Mouse (Mus musculus) CH12.LX (cell line): ENCODE data around the gene Vps45. TPM values are rescaled to one million over a fixed set of nuclear protein-coding genes. Genes with fewer than 3 reads are reported as not detected.

ENCODE experiments used
- DNase-seq: peaks from one replicate; pipeline ENCODE4 v3.0.0-alpha.2; 2013; ENCODE audit errors: extremely low read depth
- H3K27ac ChIP-seq: 2 replicates; pipeline ENCODE4 v1.5.1; 2012; ENCODE audit warnings: low read depth, mild to moderate bottlenecking, control low read depth, moderate library complexity; ENCODE audit not compliant: insufficient read depth
- H3K27me3 ChIP-seq: replicated peaks from 2 replicates; pipeline ENCODE3; 2012; ENCODE audit warnings: inconsistent platforms
- H3K36me3 ChIP-seq, 2 experiments: replicated peaks in 1 of 2; 2 replicates each; pipeline versions ENCODE3 to v1.6.1; 2012; ENCODE audit warnings: inconsistent platforms in 1 of 2, low read length in 1 of 2, mild to moderate bottlenecking in 1 of 2, mixed read lengths in 1 of 2, moderate library complexity in 1 of 2; ENCODE audit not compliant: control insufficient read depth in 1 of 2, insufficient read depth in 1 of 2
- H3K4me1 ChIP-seq, 2 experiments: 2 replicates each; pipeline ENCODE4 v1.6.1; 2012; ENCODE audit warnings: inconsistent platforms in 1 of 2, moderate library complexity in 1 of 2; ENCODE audit not compliant: insufficient read depth in 2 of 2, control insufficient read depth in 1 of 2
- H3K4me2 ChIP-seq: 2 replicates; pipeline ENCODE4 v1.6.1; 2012; ENCODE audit warnings: low read depth, mild to moderate bottlenecking, control low read depth; ENCODE audit not compliant: poor library complexity, insufficient read depth, severe bottlenecking
- H3K4me3 ChIP-seq, 3 experiments: fragments of 150-350 bp in 1 of 3; sonication (generic) in 1 of 3; replicated peaks in 1 of 3; 2 replicates each; pipeline versions ENCODE3 to v1.5.1; 2011 to 2012; ENCODE audit warnings: low read depth in 2 of 3, low read length in 2 of 3, mild to moderate bottlenecking in 2 of 3, moderate library complexity in 2 of 3, control low read depth in 1 of 3, improper control_type of control experiment in 1 of 3, inconsistent platforms in 1 of 3, mixed read lengths in 1 of 3; ENCODE audit not compliant: poor library complexity in 1 of 3
- H3K79me2 ChIP-seq: replicated peaks from 2 replicates; pipeline ENCODE4 v1.6.1; 2012; ENCODE audit warnings: mild to moderate bottlenecking, moderate library complexity; ENCODE audit not compliant: control insufficient read depth, poor library complexity, insufficient read depth, severe bottlenecking; ENCODE audit errors: extremely low read depth
- H3K9ac ChIP-seq: 2 replicates; pipeline ENCODE4 v1.6.1; 2012; ENCODE audit warnings: low read depth, mild to moderate bottlenecking, control low read depth, moderate library complexity; ENCODE audit not compliant: insufficient read depth
- H3K9me3 ChIP-seq: replicated peaks from 2 replicates; pipeline ENCODE3; 2012; ENCODE audit warnings: low read length, inconsistent platforms, mixed read lengths
- BHLHE40 ChIP-seq: IDR thresholded peaks from 2 replicates; pipeline ENCODE4 v1.6.1; 2011; ENCODE audit warnings: mild to moderate bottlenecking, low read depth, low read length, improper control_type of control experiment
- CHD1 ChIP-seq: IDR thresholded peaks from 2 replicates; pipeline ENCODE4 v1.6.1; 2012; ENCODE audit warnings: low read depth, low read length, improper control_type of control experiment, inconsistent platforms
- CHD2 ChIP-seq: IDR thresholded peaks from 2 replicates; pipeline ENCODE4 v1.6.1; 2011; ENCODE audit warnings: low read length, improper control_type of control experiment
- CTCF ChIP-seq, 2 experiments: IDR thresholded peaks in 1 of 2; conservative IDR thresholded peaks in 1 of 2; 2 replicates each; pipeline ENCODE4 v1.5.1; 2011 to 2012; ENCODE audit warnings: low read depth in 2 of 2, low read length in 2 of 2, improper control_type of control experiment in 1 of 2, inconsistent platforms in 1 of 2, mild to moderate bottlenecking in 1 of 2, moderate library complexity in 1 of 2
- ETS1 ChIP-seq: conservative IDR thresholded peaks from 2 replicates; pipeline ENCODE4 v1.6.1; 2012; ENCODE audit warnings: low read depth, mild to moderate bottlenecking, inconsistent platforms, low read length, improper control_type of control experiment, moderate library complexity
- MAX ChIP-seq: IDR thresholded peaks from 2 replicates; pipeline ENCODE4 v1.6.1; 2011; ENCODE audit warnings: low read length, improper control_type of control experiment
- MXI1 ChIP-seq: IDR thresholded peaks from 2 replicates; pipeline ENCODE4 v1.6.1; 2011; ENCODE audit warnings: mild to moderate bottlenecking, low read depth, low read length, improper control_type of control experiment
- MYC ChIP-seq: IDR thresholded peaks from 2 replicates; pipeline ENCODE4 v1.6.1; 2011; ENCODE audit warnings: low read depth, mild to moderate bottlenecking, improper control_type of control experiment, low read length
- POLR2A ChIP-seq: IDR thresholded peaks from 2 replicates; pipeline ENCODE4 v1.6.1; 2011; ENCODE audit warnings: low read depth, mild to moderate bottlenecking, improper control_type of control experiment, low read length
- POLR2AphosphoS2 ChIP-seq: IDR thresholded peaks from 2 replicates; pipeline ENCODE4 v1.6.1; 2011; ENCODE audit warnings: low read depth, low read length, improper control_type of control experiment
- SIN3A ChIP-seq: IDR thresholded peaks from 2 replicates; pipeline ENCODE4 v1.6.1; 2012; ENCODE audit warnings: low read length, improper control_type of control experiment, inconsistent platforms
- USF1 ChIP-seq: IDR thresholded peaks from 2 replicates; pipeline ENCODE4 v1.6.1; 2014; ENCODE audit warnings: low read depth, mild to moderate bottlenecking, inconsistent platforms, low read length, improper control_type of control experiment
- USF2 ChIP-seq: conservative IDR thresholded peaks from 2 replicates; pipeline ENCODE4 v1.6.1; 2011; ENCODE audit warnings: low read depth, low read length, improper control_type of control experiment
- ZMIZ1 ChIP-seq: IDR thresholded peaks from 2 replicates; pipeline ENCODE4 v1.6.1; 2012; ENCODE audit warnings: low read depth, mild to moderate bottlenecking, inconsistent platforms, low read length, improper control_type of control experiment
- ZNF384 ChIP-seq: IDR thresholded peaks from 2 replicates; pipeline ENCODE4 v1.6.1; 2012; ENCODE audit warnings: low read depth, low read length, improper control_type of control experiment, inconsistent platforms
- dilution Hi-C: fragments of 300-500 bp; cut with MboI; formaldehyde crosslinking; loops from 2 replicates; pipeline ENCODE4 v1.14.3; 2020; ENCODE audit warnings: low sequenced_read_pairs; ENCODE audit not compliant: extremely low pct_unique_long_range_greater_than_20kb, extremely low pct_ligation_motif_present
- in situ Hi-C: fragments of 300-500 bp; cut with MboI; formaldehyde crosslinking; loops from 3 replicates; pipeline ENCODE4 v1.14.3; 2019; ENCODE audit warnings: low sequenced_read_pairs, low pct_ligation_motif_present, low pct_unique_long_range_greater_than_20kb, mixed read lengths
- polyA plus RNA-seq: library from polyadenylated mRNA; unstranded; fragments of >175 nt; gene quantifications from 2 replicates; pipeline ENCODE4 v1.2.1, GENCODE M21; 2012; ENCODE audit warnings: low read depth; ENCODE audit not compliant: insufficient read length
- total RNA-seq, 2 experiments: library from RNA; depleted of rRNA; stranded (reverse); fragments of 300-350 nt in 1 of 2; fragments of >200 nt in 1 of 2; gene quantifications; 2 replicates each; pipeline ENCODE4 v1.2.3; 2012 to 2014

The Vps45 gene
- total and polyA plus RNA-seq, 3 experiments, result 16.2 to 20.8 (median 16.8) TPM

GRCm38 (mm10) chr3:95997203-95997721 is 61.0 kb downstream of the Vps45 start:
- TF ChIP-seq USF1 (peak; percentile 62), MAX (peak; percentile 70), SIN3A (peak; percentile 36; the same call in 1 of the 2 replicates), ETS1 (no peak), CHD2 (no peak), CHD1 (0 out of 2 replicates have a peak, but pooled peaks have one; percentile 44), USF2 (peak; percentile 29), BHLHE40 (peak; percentile 78), POLR2A (0 out of 2 replicates have a peak, but pooled peaks have one; percentile 28)
- no peak overlapping the region for H3K4me3 ChIP-seq
- peaks cover 4 to 19% of the 10 kb centered on the region in 2 experiments for H3K36me3 ChIP-seq
- H3K4me1 ChIP-seq, result peaks cover 17 to 62% of the 10 kb centered on the region in 2 experiments
- H3K9me3 ChIP-seq, result no peaks in the 10 kb centered on the region
- H3K4me2 ChIP-seq, result peak overlapping the region; percentile 54; the same call in 1 of the 2 replicates
- H3K9ac ChIP-seq, result no peak overlapping the region
- DNase-seq, result peak; percentile 74
- H3K79me2 ChIP-seq, result peaks cover 7% of the 10 kb centered on the region; the same call in 1 of the 2 replicates
- no peak overlapping the region for H3K27ac ChIP-seq
- H3K27me3 ChIP-seq, result peaks cover 4% of the 10 kb centered on the region
- dilution Hi-C loops (no loop called here), in situ Hi-C loops (no loop called here)

GRCm38 (mm10) chr3:95996451-95997073 is 61.7 kb downstream of the Vps45 start:
- TF ChIP-seq ZMIZ1 (no peak), SIN3A (0 out of 2 replicates have a peak, but pooled peaks have one; percentile 48), MXI1 (peak; percentile 66; the same call in 1 of the 2 replicates), POLR2AphosphoS2 (no peak), CHD1 (0 out of 2 replicates have a peak, but pooled peaks have one; percentile 62), BHLHE40 (no peak), ZNF384 (no peak), MYC (peak; percentile 13; the same call in 1 of the 2 replicates), CTCF (conservative IDR thresholded peaks at IDR 0.05 in 1 of 2, IDR thresholded peaks at IDR 0.05 in 1 of 2; ENCODE audit: low read depth in 2 of 2, low read length in 2 of 2) (no peak)
- peak overlapping the region; percentile 54 to 82 (median 57) for H3K4me3 ChIP-seq
- H3K27me3 ChIP-seq, result peaks cover 4% of the 10 kb centered on the region
- peaks cover 7% of the 10 kb centered on the region; the same call in 1 of the 2 replicates for H3K79me2 ChIP-seq
- in situ Hi-C loops, result no loop called here
- dilution Hi-C loops, result no loop called here
- peaks cover 18 to 61% of the 10 kb centered on the region in 2 experiments for H3K4me1 ChIP-seq
- H3K36me3 ChIP-seq, result peaks cover 5 to 22% of the 10 kb centered on the region in 2 experiments
- peak overlapping the region; percentile 54 for H3K4me2 ChIP-seq
- no peak for DNase-seq
- no peaks in the 10 kb centered on the region for H3K9me3 ChIP-seq
- H3K27ac ChIP-seq, result no peak overlapping the region
- peak overlapping the region; percentile 93 for H3K9ac ChIP-seq
